Mouse (Mus musculus) embryo, embryonic 10 days (tissue): Measurements from ENCODE around the gene Gm5426.
A peak's percentile ranks its signal among the peaks of the same experiment; 100 is the strongest.
"Not testable (repeated sequence)": the region's sequence is repeated elsewhere in the genome, so short reads cannot be mapped to it uniquely, and the experiment has no call there.

Source experiments
- DNase-seq: peaks from one replicate; pipeline ENCODE4 v3.0.0-alpha.2; 2015; ENCODE audit warnings: low spot score

Gm5426 gene

GRCm38 (mm10) chr10:96138585-96138984, 2.2 kb downstream of the Gm5426 start:
- no peak for DNase-seq

GRCm38 (mm10) chr10:96139274-96139673, 2.9 kb downstream of the Gm5426 start:
- not testable (repeated sequence) for DNase-seq

GRCm38 (mm10) chr10:96146578-96146977, 10.2 kb downstream of the Gm5426 start:
- no peak for DNase-seq

- no peak for DNase-seq
Measured at GRCm38 (mm10) chr10:96148250-96148699, 11.9 kb downstream of the Gm5426 start.

- DNase-seq, result no peak
Measured at GRCm38 (mm10) chr10:96150401-96151116, 14.2 kb downstream of the Gm5426 start.

- DNase-seq, result peak; percentile 33
Measured at GRCm38 (mm10) chr10:96153315-96153714, 16.9 kb downstream of the Gm5426 start.

- no peak for DNase-seq
Measured at GRCm38 (mm10) chr10:96162975-96163706, 26.7 kb downstream of the Gm5426 start.

- no peak for DNase-seq
Measured at GRCm38 (mm10) chr10:96163791-96164190, 27.4 kb downstream of the Gm5426 start.

- DNase-seq, result no peak
Measured at GRCm38 (mm10) chr10:96165260-96165659, 28.9 kb downstream of the Gm5426 start.

GRCm38 (mm10) chr10:96168998-96169397, 32.6 kb downstream of the Gm5426 start:
- DNase-seq, result no peak

GRCm38 (mm10) chr10:96171546-96171945, 35.1 kb downstream of the Gm5426 start:
- no peak for DNase-seq

- no peak for DNase-seq
Measured at GRCm38 (mm10) chr10:96172964-96173363, 36.6 kb downstream of the Gm5426 start.

GRCm38 (mm10) chr10:96173771-96174170, 37.4 kb downstream of the Gm5426 start:
- no peak for DNase-seq

GRCm38 (mm10) chr10:96176916-96177315, 40.5 kb downstream of the Gm5426 start:
- no peak for DNase-seq

- no peak for DNase-seq
Measured at GRCm38 (mm10) chr10:96180554-96181397, 44.4 kb downstream of the Gm5426 start.

GRCm38 (mm10) chr10:96181398-96181790, 45.0 kb downstream of the Gm5426 start:
- no peak for DNase-seq

GRCm38 (mm10) chr10:96181883-96182628, 45.7 kb downstream of the Gm5426 start:
- DNase-seq, result no peak

- no peak for DNase-seq
Measured at GRCm38 (mm10) chr10:96185026-96185425, 48.6 kb downstream of the Gm5426 start.

- no peak for DNase-seq
Measured at GRCm38 (mm10) chr10:96185601-96186000, 49.2 kb downstream of the Gm5426 start.
